Mouse (Mus musculus) telencephalon, adult 2 months (tissue): ENCODE data around the gene Pja2.
"Not testable (repeated sequence)": the region's sequence is repeated elsewhere in the genome, so short reads cannot be mapped to it uniquely, and the experiment has no call there.

Experiments used
- DNase-seq: peaks from one replicate; pipeline ENCODE4 v3.0.0-alpha.2; 2011; ENCODE audit warnings: low read depth, low spot score

The Pja2 gene

DNA sequence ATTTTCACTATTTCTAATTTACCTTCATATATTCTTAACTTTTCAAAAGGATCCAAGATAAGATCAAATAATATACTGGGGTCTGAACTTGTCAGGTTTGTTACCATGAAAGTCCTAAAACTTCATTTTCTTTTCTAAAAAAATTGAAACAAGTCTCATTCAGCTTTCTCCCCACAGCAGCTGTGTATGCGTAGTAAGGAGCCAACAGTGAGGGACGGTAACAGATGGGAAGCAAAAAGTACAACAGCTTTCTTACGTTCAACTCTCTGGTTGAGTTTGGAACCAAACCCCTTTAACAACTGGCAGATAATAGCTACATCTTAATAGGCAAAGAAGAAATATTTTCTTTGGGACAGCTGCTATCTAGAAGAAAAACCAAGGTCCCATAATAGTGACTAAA lies 50.3 kb downstream of the Pja2 start:
- peak; percentile 12 for DNase-seq

DNA sequence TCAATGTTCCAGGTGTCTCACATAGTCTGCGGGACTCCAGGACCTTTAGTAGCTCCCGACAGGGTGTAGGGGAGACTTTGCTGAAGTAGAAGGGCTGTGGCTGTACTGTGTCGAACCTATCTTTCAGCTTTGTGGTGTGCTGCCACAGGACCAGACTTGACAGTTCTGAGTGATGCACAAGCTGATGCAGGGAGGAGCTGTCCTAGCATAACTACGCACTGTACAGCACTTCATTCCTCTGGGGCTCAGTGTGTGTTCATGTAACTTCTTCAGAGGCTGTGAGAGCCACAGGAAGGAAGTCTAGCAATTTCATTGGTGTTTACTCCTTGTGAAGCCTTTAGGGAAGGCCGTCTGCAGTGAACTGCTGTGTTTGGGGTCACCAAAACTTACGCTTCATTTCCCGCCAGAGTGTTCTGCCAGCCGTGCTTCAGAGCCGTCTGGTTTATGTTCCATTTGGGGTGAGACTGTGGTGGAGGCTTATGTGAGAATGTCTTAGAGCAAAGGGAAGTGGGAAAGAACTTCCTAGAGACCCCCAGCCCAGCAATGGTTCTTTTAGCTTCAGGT lies 54.0 kb downstream of the Pja2 start:
- DNase-seq: no peak

DNA sequence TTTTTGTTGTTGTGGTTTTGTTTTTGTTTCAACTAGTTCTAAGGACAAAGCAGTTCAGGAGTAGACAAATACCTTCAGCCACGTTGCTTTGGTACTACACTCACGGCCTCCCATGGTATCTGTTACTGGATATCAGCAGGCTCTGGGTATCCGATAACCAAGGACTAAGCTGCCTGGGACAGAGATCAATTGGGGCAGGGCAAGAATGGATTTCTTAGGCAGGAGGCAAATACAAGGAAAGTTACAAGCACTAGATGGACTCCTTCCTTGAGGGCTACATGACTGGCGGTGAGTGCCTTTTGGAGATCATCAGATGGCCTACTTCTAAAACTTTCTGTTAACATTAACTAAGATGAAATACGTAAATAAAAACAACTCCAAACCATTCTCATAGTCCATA lies 55.0 kb downstream of the Pja2 start:
- DNase-seq: no peak

DNA sequence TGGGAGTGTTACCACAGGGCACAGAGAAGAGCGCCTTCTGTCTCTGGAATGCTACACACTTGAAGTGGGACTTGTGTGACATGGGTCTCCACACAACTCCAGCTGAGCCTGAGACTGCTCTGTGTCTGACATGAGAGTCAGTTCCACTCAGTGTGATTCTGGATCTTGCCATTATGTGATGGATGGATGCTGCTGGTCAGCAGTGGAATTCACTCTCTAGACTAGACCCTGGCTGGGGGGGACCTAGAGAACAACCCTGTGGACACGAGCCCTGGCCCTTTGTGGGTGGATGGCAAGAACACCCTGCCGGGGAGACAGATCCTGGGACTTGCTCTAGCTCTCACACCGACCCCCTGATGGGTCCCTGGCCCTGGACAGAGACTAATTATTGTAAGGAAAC lies 56.5 kb downstream of the Pja2 start:
- no peak for DNase-seq

DNA sequence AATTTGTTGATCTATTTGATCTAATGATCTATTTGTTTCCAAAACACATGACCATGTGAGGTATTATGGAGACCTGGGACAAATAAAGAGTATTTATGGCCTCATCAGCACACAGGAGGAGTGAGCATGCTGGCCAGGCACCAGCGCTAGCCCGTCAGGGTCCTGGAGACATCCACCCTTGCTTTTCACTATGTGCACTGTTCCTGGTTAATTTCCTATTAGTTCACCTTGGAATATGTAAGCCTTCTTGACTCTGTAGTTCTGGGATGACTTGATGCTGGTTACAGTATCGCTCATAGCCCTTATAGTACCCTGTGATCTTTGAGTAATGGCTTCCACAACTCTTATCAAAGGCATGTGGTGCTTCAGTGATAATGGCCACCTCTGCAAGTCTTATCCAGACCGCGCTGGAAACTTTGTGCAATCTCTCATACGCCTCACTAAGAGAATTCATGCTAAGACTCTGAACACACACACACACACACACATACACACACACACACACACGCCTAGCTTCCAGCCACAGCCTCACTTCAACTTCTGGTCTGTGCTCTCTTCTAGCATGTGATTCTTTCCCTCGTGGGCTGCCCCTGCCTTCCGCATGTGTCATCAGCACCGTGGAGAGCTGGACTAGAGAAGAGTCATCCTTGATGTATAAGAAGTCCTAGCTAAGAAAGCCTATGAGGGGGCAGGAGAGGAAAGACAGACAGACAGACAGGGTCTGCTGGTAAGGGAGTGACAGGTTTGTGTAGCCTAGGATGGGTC lies 57.2 kb downstream of the Pja2 start:
- DNase-seq: no peak

DNA sequence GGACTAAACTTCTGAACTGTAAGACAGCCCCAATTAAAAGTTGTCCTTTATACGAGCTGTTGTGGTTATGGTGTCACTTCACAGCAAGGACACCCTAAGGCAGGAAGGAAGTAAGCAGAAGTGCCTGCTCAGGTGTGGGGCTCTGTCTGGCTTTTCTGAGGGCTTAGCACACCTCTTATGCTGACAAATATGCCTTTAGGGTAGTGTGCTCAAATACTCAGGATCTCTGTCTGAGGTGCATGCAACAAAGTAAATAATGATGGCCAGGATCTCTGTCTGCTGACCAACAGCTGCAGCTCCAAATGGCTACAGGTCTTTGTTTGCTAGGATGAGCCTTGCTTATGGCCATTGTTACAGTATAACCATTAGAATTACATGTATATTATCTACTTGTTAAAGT lies 71.1 kb downstream of the Pja2 start:
- no peak for DNase-seq

DNA sequence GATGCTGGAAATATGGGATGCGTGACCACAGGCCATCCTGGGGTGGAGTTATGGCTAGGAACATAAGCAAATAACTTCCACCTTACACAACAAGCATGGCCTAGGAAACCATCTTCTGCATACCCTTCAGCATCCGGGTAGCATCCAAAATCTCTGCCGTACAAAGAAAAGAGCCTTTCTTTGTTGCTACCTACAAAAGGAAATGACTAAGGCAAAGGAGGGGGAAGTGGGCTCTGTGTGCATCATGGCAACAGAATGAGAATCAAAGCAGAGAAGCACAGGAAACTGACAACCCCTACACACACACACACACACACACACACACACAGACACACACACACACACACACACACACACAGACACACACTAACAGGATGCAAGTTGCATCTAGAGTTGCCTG lies 83.5 kb downstream of the Pja2 start:
- no peak for DNase-seq

DNA sequence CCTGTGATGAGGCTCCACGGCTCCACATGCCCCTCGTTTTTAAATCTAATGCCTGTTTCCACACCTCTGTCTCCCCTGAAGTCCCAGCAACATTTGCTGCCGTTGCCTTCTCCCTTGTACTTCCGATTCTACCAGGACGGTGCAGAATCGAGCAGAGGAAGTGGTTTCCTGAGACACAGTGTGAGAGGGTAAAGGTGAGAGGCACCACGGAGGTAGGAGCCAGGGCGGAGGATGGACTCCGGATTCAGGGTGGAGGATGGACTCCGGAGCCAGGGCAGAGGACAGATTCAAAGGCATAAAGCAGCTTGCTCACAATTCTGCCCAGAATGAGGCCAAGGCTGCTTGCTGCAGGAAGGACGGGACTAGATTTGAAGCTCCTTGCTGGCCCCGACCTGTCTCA lies 88.8 kb downstream of the Pja2 start:
- DNase-seq: no peak

DNA sequence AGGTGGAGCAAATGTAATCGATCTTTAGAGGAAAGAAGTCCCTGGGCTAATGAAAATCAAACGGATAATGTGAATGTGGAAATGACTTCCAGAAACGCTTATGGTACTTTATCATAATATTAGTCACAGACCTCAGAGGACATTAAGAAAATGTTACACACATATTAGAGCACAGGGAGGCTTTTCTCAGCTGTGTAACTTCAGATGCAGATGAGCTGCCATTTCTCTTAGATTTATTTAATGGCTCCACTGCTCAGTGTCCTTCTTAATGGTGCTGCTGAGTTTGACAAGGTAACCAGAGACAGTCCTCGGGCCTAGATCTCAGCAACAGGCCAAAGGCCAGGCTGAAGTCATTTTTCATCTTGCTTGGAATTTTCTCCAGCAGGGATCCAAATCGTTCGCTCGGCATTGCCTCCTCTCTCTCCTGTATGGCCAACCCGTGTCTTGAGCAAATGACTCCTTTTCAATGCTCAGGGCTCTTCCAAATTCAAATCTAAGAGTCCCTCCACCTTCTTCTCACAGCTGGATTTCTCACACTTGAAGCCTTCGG lies 89.3 kb downstream of the Pja2 start:
- DNase-seq: no peak

DNA sequence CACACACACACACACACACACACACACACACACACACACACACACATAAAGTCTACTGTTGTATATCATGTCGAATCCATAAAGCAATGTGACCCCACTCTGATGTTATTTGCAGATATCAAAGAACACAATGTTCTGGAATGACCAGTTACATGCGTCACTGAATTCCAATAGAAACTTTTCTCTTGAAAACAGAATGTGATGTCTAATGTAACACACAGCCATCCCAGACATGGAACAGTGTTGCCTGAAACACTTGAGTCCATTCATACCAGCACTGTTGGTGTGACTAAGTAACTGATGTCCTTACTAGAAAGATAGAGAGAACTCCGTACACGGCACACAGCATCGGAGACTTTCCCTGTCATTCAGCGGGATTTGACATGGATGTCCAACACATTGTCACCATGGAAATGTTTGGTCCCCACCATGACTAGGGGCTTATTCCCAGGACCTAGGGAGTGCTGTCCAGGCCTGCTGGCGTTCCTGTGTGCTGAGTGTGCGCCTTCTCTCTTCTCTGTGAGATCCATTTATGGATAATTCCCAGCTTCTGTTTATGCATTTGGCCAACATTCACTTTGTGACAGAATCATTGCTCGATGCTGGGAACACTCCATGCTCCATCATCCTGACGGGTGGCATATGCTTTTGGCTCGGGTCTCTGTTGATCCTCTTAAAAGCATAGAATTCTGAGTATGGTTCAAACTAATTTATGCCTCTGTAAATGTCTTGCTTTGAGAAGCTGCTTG lies 90.0 kb downstream of the Pja2 start:
- DNase-seq: no peak

DNA sequence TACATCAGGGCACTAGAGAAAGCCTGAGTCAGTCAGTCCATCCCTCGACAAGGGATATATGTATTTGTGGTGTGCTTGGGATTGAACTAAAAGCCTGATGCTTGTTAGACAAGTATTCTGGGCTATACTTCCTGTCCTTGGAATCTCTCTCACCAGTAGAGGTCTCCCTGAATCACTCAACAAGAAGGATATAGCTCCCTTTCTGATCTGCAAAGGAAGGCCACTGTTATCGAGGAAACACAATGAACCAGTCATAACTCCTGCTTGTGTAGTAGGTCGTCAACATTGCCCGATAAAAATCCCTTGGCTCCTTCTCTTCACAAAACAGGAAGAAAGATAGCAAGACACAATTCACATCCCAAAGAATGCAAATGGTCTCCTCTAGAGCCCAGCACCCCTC lies 99.6 kb downstream of the Pja2 start:
- DNase-seq: no peak

DNA sequence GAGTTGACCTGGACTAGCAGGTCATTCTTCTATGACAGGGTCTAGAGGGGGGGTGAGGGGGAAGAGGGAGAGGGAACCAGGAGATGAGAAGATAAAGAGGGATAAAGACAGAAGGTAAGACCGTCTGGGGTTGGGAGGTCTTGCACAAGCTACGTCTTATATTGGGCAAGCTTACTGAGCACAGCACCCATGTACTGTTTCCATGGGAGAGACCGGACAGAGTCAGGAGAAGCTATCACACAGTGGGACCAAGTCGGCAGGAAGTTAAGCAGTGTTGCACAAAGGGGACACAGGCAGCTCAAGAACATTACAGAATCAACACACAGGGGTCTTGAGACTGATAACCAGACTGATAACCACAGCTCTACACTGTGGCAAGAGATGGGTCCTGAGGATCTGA lies 100.1 kb downstream of the Pja2 start:
- not testable (repeated sequence) for DNase-seq

DNA sequence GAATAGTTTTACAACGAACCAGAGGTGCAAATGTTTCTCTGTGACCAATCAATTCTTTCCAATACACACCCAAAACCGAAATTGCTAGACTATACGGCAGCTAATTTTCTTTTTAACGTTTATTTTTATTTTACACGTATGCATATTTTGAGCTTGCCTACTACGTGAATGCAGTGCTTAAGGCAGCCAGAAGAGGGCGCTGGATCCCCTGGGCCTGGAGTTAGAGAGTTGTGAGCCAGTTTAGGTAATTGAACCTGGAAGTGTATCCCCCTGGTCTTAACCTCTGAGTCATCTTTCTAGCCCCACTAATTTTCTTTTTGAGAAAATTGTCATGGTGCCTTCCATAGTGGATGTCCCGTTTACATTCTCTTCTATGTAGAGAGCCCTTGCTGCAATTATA lies 100.5 kb downstream of the Pja2 start:
- DNase-seq: no peak
